Mouse (Mus musculus) hindbrain, embryonic 13.5 days (tissue): ENCODE data around the gene Agpat3. TPM values are rescaled to one million over a fixed set of nuclear protein-coding genes. Genes with fewer than 3 reads are reported as not detected.

ENCODE experiments used
- ATAC-seq: fragments of 200-750 bp; cut with Nextera tagmentation; 2 replicates; pipeline ENCODE4 v1.8.0; 2017; ENCODE audit warnings: moderate TSS enrichment; ENCODE audit not compliant: low FRiP score
- H3K27ac ChIP-seq: fragments of 300-500 bp; sonication (generic); 2 replicates; pipeline ENCODE4 v1.5.1; 2015; ENCODE audit warnings: inconsistent platforms, mild to moderate bottlenecking, moderate library complexity
- H3K27me3 ChIP-seq: fragments of 300-500 bp; sonication (generic); 2 replicates; pipeline ENCODE4 v1.6.1; 2015; ENCODE audit warnings: mild to moderate bottlenecking, inconsistent platforms
- H3K36me3 ChIP-seq: fragments of 300-500 bp; sonication (generic); 2 replicates; pipeline ENCODE4 v1.6.1; 2015; ENCODE audit warnings: mild to moderate bottlenecking, inconsistent platforms
- H3K4me1 ChIP-seq: fragments of 300-500 bp; sonication (generic); replicated peaks from 2 replicates; pipeline ENCODE4 v1.6.1; 2015; ENCODE audit warnings: inconsistent platforms
- H3K4me2 ChIP-seq: fragments of 300-500 bp; sonication (generic); 2 replicates; pipeline ENCODE4 v1.6.1; 2015; ENCODE audit warnings: inconsistent platforms, mild to moderate bottlenecking, moderate library complexity
- H3K4me3 ChIP-seq: fragments of 300-500 bp; sonication (generic); 2 replicates; pipeline ENCODE4 v1.5.1; 2015; ENCODE audit warnings: mild to moderate bottlenecking, inconsistent platforms
- H3K9ac ChIP-seq: fragments of 300-500 bp; sonication (generic); 2 replicates; pipeline ENCODE4 v1.6.1; 2015; ENCODE audit warnings: mild to moderate bottlenecking, inconsistent platforms
- H3K9me3 ChIP-seq: fragments of 300-500 bp; sonication (generic); 2 replicates; pipeline ENCODE4 v1.6.1; 2016; ENCODE audit warnings: inconsistent platforms
- WGBS: fragments of 180-500 bp; shearing (Covaris S2); methylation state at CpG from one replicate; pipeline ENCODE4 v1.1.7; 2015; 5-methylcytosine and 5-hydroxymethylcytosine counted together
- polyA plus RNA-seq: library from polyadenylated mRNA; unstranded; fragments of >200 nt; fragmentation: Nextera tagmentation; extraction: Ambion mirVana; gene quantifications from 2 replicates; pipeline ENCODE4 v1.2.1, GENCODE M21; 2015

The Agpat3 gene
- polyA plus RNA-seq, 1 experiment from 2014 or later, result 51.2 TPM

- Histone ChIP-seq H3K36me3 (peaks cover 9% of the 10 kb centered on the region; the same call in 1 of the 2 replicates), H3K4me1 (peaks cover 7% of the 10 kb centered on the region), H3K27ac (no peak overlapping the region), H3K4me2 (no peak overlapping the region), H3K9ac (no peak overlapping the region), H3K27me3 (no peaks in the 10 kb centered on the region), H3K4me3 (no peak overlapping the region), H3K9me3 (peaks cover 3% of the 10 kb centered on the region; the same call in 1 of the 2 replicates)
- 95% methylated on average over 4 of the region's 4 CpGs for WGBS
- no peak for ATAC-seq
Measured at GRCm38 (mm10) chr10:78300061-78300460, 52.2 kb downstream of the Agpat3 start.

- WGBS, result 92% methylated on average over 8 of the region's 8 CpGs
- no peak overlapping the region for H3K27ac ChIP-seq
- no peaks in the 10 kb centered on the region for H3K27me3 ChIP-seq
- peaks cover 3% of the 10 kb centered on the region; the same call in 1 of the 2 replicates for H3K9me3 ChIP-seq
- H3K36me3 ChIP-seq, result peaks cover 8% of the 10 kb centered on the region; the same call in 1 of the 2 replicates
- ATAC-seq, result no peak
- H3K9ac ChIP-seq, result no peak overlapping the region
- no peak overlapping the region for H3K4me3 ChIP-seq
- H3K4me2 ChIP-seq, result no peak overlapping the region
- peaks cover 10% of the 10 kb centered on the region for H3K4me1 ChIP-seq
Measured at GRCm38 (mm10) chr10:78298651-78299644, 53.3 kb downstream of the Agpat3 start.

- Histone ChIP-seq H3K4me1 (peaks cover 10% of the 10 kb centered on the region), H3K4me2 (no peak overlapping the region), H3K36me3 (peaks cover 3% of the 10 kb centered on the region; the same call in 1 of the 2 replicates), H3K27ac (peak overlapping the region; percentile 41; the same call in 1 of the 2 replicates), H3K27me3 (no peaks in the 10 kb centered on the region), H3K9me3 (peaks cover 3% of the 10 kb centered on the region; the same call in 1 of the 2 replicates), H3K9ac (no peak overlapping the region), H3K4me3 (no peak overlapping the region)
- 0 out of 2 replicates have a peak, but pooled peaks have one; percentile 19 for ATAC-seq
- 81% methylated on average over 15 of the region's 15 CpGs for WGBS
Measured at GRCm38 (mm10) chr10:78297576-78298484, 54.5 kb downstream of the Agpat3 start.

- H3K4me3 ChIP-seq, result no peak overlapping the region
- no peaks in the 10 kb centered on the region for H3K27me3 ChIP-seq
- no peak overlapping the region for H3K27ac ChIP-seq
- H3K36me3 ChIP-seq, result peaks cover 3% of the 10 kb centered on the region; the same call in 1 of the 2 replicates
- no peak overlapping the region for H3K9ac ChIP-seq
- 84% methylated on average over 4 of the region's 4 CpGs for whole genome bisulfite sequencing
- no peak overlapping the region for H3K4me2 ChIP-seq
- no peak for ATAC-seq
- H3K4me1 ChIP-seq, result peaks cover 10% of the 10 kb centered on the region
- peaks cover under 1% of the 10 kb centered on the region; the same call in 1 of the 2 replicates for H3K9me3 ChIP-seq
Measured at GRCm38 (mm10) chr10:78296980-78297379, 55.3 kb downstream of the Agpat3 start.

- 90% methylated on average over 5 of the region's 5 CpGs for WGBS
- Histone ChIP-seq H3K36me3 (peaks cover 3% of the 10 kb centered on the region; the same call in 1 of the 2 replicates), H3K27me3 (no peaks in the 10 kb centered on the region), H3K4me3 (no peak overlapping the region), H3K4me2 (no peak overlapping the region), H3K9me3 (no peaks in the 10 kb centered on the region), H3K4me1 (peaks cover 10% of the 10 kb centered on the region), H3K27ac (no peak overlapping the region), H3K9ac (no peak overlapping the region)
- ATAC-seq, result no peak
Measured at GRCm38 (mm10) chr10:78296371-78296770, 55.9 kb downstream of the Agpat3 start.

GRCm38 (mm10) chr10:78293576-78293975 lies 58.7 kb downstream of the Agpat3 start:
- WGBS, result 85% methylated on average over 1 of the region's 1 CpGs
- peaks cover 3% of the 10 kb centered on the region; the same call in 1 of the 2 replicates for H3K36me3 ChIP-seq
- no peak overlapping the region for H3K4me2 ChIP-seq
- peaks cover 10% of the 10 kb centered on the region for H3K4me1 ChIP-seq
- no peak overlapping the region for H3K27ac ChIP-seq
- H3K9ac ChIP-seq, result no peak overlapping the region
- no peaks in the 10 kb centered on the region for H3K9me3 ChIP-seq
- no peaks in the 10 kb centered on the region for H3K27me3 ChIP-seq
- no peak overlapping the region for H3K4me3 ChIP-seq
- no peak for ATAC-seq

- 91% methylated on average over 5 of the region's 5 CpGs for WGBS
- Histone ChIP-seq H3K4me3 (no peak overlapping the region), H3K4me1 (peaks cover 10% of the 10 kb centered on the region), H3K36me3 (peaks cover 10% of the 10 kb centered on the region), H3K27me3 (no peaks in the 10 kb centered on the region), H3K27ac (no peak overlapping the region), H3K4me2 (no peak overlapping the region), H3K9me3 (no peaks in the 10 kb centered on the region), H3K9ac (no peak overlapping the region)
- no peak for ATAC-seq
Measured at GRCm38 (mm10) chr10:78292381-78292780, 59.9 kb downstream of the Agpat3 start.

GRCm38 (mm10) chr10:78290730-78291535 lies 61.4 kb downstream of the Agpat3 start:
- Histone ChIP-seq H3K4me3 (no peak overlapping the region), H3K27ac (no peak overlapping the region), H3K27me3 (no peaks in the 10 kb centered on the region), H3K4me1 (peaks cover 10% of the 10 kb centered on the region), H3K9me3 (no peaks in the 10 kb centered on the region), H3K36me3 (peaks cover 21% of the 10 kb centered on the region), H3K9ac (no peak overlapping the region), H3K4me2 (no peak overlapping the region)
- WGBS, result 81% methylated on average over 8 of the region's 8 CpGs
- ATAC-seq, result no peak

- Histone ChIP-seq H3K4me3 (no peak overlapping the region), H3K36me3 (peaks cover 41% of the 10 kb centered on the region), H3K9ac (no peak overlapping the region), H3K4me1 (no peaks in the 10 kb centered on the region), H3K27me3 (no peaks in the 10 kb centered on the region), H3K9me3 (no peaks in the 10 kb centered on the region), H3K27ac (no peak overlapping the region), H3K4me2 (no peak overlapping the region)
- ATAC-seq, result no peak
- WGBS, result 88% methylated on average over 4 of the region's 4 CpGs
Measured at GRCm38 (mm10) chr10:78288896-78289295, 63.4 kb downstream of the Agpat3 start.

GRCm38 (mm10) chr10:78288135-78288534 lies 64.2 kb downstream of the Agpat3 start:
- H3K27ac ChIP-seq, result no peak overlapping the region
- 84% methylated on average over 5 of the region's 5 CpGs for WGBS
- no peak overlapping the region for H3K4me2 ChIP-seq
- H3K36me3 ChIP-seq, result peaks cover 49% of the 10 kb centered on the region
- H3K9me3 ChIP-seq, result no peaks in the 10 kb centered on the region
- H3K9ac ChIP-seq, result no peak overlapping the region; the same call in 1 of the 2 replicates
- no peak for ATAC-seq
- H3K27me3 ChIP-seq, result no peaks in the 10 kb centered on the region
- H3K4me3 ChIP-seq, result no peak overlapping the region
- no peaks in the 10 kb centered on the region for H3K4me1 ChIP-seq

GRCm38 (mm10) chr10:78287465-78288132 lies 64.7 kb downstream of the Agpat3 start:
- Histone ChIP-seq H3K27ac (no peak overlapping the region), H3K27me3 (no peaks in the 10 kb centered on the region), H3K9ac (no peak overlapping the region), H3K36me3 (peaks cover 54% of the 10 kb centered on the region), H3K9me3 (no peaks in the 10 kb centered on the region), H3K4me1 (no peaks in the 10 kb centered on the region), H3K4me2 (no peak overlapping the region), H3K4me3 (no peak overlapping the region)
- 95% methylated on average over 22 of the region's 22 CpGs for WGBS
- ATAC-seq, result no peak
